ENCODE assay signal across 9 mouse cellular contexts in the genomic region with DNA sequence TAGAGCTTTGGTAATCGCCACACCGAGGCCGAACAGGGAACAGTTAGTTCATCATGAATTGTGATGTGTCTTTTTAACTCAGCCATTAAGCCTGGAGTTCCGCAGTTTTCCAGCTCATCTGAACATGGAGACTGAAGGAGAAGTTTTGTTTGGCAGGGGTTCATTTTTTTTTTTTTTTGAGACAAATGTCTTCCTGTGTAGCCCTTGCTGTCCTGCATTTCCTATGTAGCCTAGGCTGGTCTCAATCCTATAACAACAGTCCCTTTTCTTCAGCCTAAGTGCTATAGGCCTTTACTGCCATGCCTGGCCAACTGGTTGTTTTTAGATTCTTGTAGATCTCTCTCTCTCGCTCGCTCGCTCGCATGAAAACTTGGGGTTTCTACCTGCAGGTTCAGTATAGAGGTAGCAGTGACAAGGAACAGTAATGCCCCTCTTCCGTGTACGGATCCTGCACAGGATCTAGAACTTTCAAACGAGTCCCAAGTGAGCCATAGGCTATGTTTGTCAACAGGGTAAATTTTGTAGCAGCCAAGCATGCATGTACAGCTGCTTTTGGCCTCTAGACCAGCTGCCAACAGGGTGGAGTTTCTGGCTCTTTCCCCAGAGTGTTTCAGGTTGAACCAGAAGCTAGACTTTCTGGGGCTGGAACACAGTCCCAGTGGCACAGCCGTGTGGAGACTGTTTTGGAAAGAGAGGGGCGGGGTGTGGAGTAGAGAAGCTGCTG.
A peak's percentile ranks its signal among the peaks of the same experiment; 100 is the strongest.
DNase-seq lines count a peak whose midpoint lies in the region; ATAC-seq and TF ChIP-seq lines count a peak whose summit lies in the region.
"Had no signal": no experiment of that assay in that cellular context is flagged by ENCODE, and none has a peak within 500 bp of the region (broad histone marks: within the 10 kb centered on the region; RNA-seq: fewer than 3 reads in every experiment).

No protein-coding gene starts in this region.

- peak; percentile 63 to 72 for DNase-seq in lung, adult 18-20 months
- DNase-seq in lung, adult 2 months = no peak
- DNase-seq in embryo, embryonic 10 days (ENCODE audit: low spot score) = no peak
- DNase-seq in layer of hippocampus, adult 18-20 months (ENCODE audit: low spot score in 2 of 2) = no peak
- DNase-seq in frontal cortex, adult 2 months (ENCODE audit: extremely low spot score in 1 of 2, low spot score in 1 of 2) = no peak
- DNase-seq: liver, embryonic 13.5 days had no signal

- no peaks in the 10 kb centered on the region; the same call in 1 of the 2 replicates for H3K9me3 ChIP-seq in heart, embryonic 12.5 days (replicated peaks)
- no peaks in the 10 kb centered on the region for H3K9me3 ChIP-seq in kidney, embryonic 16.5 days (ENCODE audit: low read length)
- no peaks in the 10 kb centered on the region for H3K9me3 ChIP-seq in stomach, embryonic 14.5 days (ENCODE audit: control insufficient read depth, low read depth, low read length)
- H3K9me3 ChIP-seq: liver, embryonic 13.5 days had no signal

- H3K36me3 ChIP-seq in heart, embryonic 12.5 days = peaks cover 7% of the 10 kb centered on the region
- peaks cover 13% of the 10 kb centered on the region for H3K36me3 ChIP-seq in kidney, embryonic 16.5 days (ENCODE audit: insufficient read depth, low read length)
- no peaks in the 10 kb centered on the region for H3K36me3 ChIP-seq in stomach, embryonic 14.5 days (ENCODE audit: control insufficient read depth, insufficient read depth, low read length)
- H3K36me3 ChIP-seq: liver, embryonic 13.5 days had no signal

- 52% methylated on average over 13 of the region's 13 CpGs for WGBS in lung, adult 2 months
- 72% methylated on average over 13 of the region's 13 CpGs for WGBS in heart, embryonic 12.5 days
- 51% methylated on average over 13 of the region's 13 CpGs for WGBS in kidney, embryonic 16.5 days
- WGBS in stomach, embryonic 14.5 days = 69% methylated on average over 13 of the region's 13 CpGs

- no peaks in the 10 kb centered on the region for H3K27me3 ChIP-seq in heart, embryonic 12.5 days (replicated peaks)
- no peaks in the 10 kb centered on the region for H3K27me3 ChIP-seq in kidney, embryonic 16.5 days (ENCODE audit: insufficient read depth, low read length)
- H3K27me3 ChIP-seq in stomach, embryonic 14.5 days (ENCODE audit: control insufficient read depth, insufficient read depth, low read length) = no peaks in the 10 kb centered on the region
- H3K27me3 ChIP-seq: liver, embryonic 13.5 days had no signal

- no peak overlapping the region for H3K9ac ChIP-seq in heart, embryonic 12.5 days
- H3K9ac ChIP-seq in kidney, embryonic 16.5 days (replicated peaks; ENCODE audit: low read length) = no peak overlapping the region
- no peak overlapping the region for H3K9ac ChIP-seq in stomach, embryonic 14.5 days (replicated peaks; ENCODE audit: low read depth, low read length)
- H3K9ac ChIP-seq: liver, embryonic 13.5 days had no signal

- H3K4me2 ChIP-seq in heart, embryonic 12.5 days = no peak overlapping the region
- no peak overlapping the region for H3K4me2 ChIP-seq in kidney, embryonic 16.5 days (replicated peaks; ENCODE audit: low read depth, low read length)
- no peak overlapping the region for H3K4me2 ChIP-seq in stomach, embryonic 14.5 days (replicated peaks; ENCODE audit: low read depth, low read length)
- H3K4me2 ChIP-seq: liver, embryonic 13.5 days had no signal

- no peak for ATAC-seq in heart, embryonic 12.5 days (ENCODE audit: insufficient number of reproducible peaks, low FRiP score)
- ATAC-seq in kidney, embryonic 16.5 days (ENCODE audit: low FRiP score, low TSS enrichment) = no peak
- 0 out of 2 replicates have a peak, but pooled peaks have one; percentile 51 for ATAC-seq in stomach, embryonic 14.5 days (ENCODE audit: insufficient number of reproducible peaks, insufficient read depth, low FRiP score, low read depth)

- TF ChIP-seq CTCF in lung, adult 2 months (IDR thresholded peaks at IDR 0.05; ENCODE audit: insufficient read depth, low read length) = no peak

- H3K4me1 ChIP-seq in lung, adult 2 months (ENCODE audit: control insufficient read depth, insufficient read depth, low read length) = peaks cover 10% of the 10 kb centered on the region; the same call in 1 of the 2 replicates
- H3K4me1 ChIP-seq in heart, embryonic 12.5 days (replicated peaks) = peaks cover 69% of the 10 kb centered on the region
- H3K4me1 ChIP-seq in kidney, embryonic 16.5 days (ENCODE audit: insufficient read depth, low read length) = peaks cover 60% of the 10 kb centered on the region
- H3K4me1 ChIP-seq in stomach, embryonic 14.5 days (ENCODE audit: control insufficient read depth, insufficient read depth, low read length) = peaks cover 24% of the 10 kb centered on the region
- H3K4me1 ChIP-seq: liver, embryonic 13.5 days had no signal

- H3K4me3 ChIP-seq in lung, adult 2 months (replicated peaks; ENCODE audit: extremely low read depth, low read depth, low read length) = no peak overlapping the region
- H3K4me3 ChIP-seq in heart, embryonic 12.5 days = no peak overlapping the region
- H3K4me3 ChIP-seq in kidney, embryonic 16.5 days (ENCODE audit: low read length) = no peak overlapping the region
- no peak overlapping the region for H3K4me3 ChIP-seq in stomach, embryonic 14.5 days (ENCODE audit: low read depth, low read length)
- H3K4me3 ChIP-seq: liver, embryonic 13.5 days had no signal

- no peak for TF ChIP-seq POLR2A in lung, adult 2 months (IDR thresholded peaks at IDR 0.05; ENCODE audit: borderline replicate concordance, extremely low read depth, low read depth, low read length)

- peak overlapping the region; percentile 56 for H3K27ac ChIP-seq in heart, embryonic 12.5 days (ENCODE audit: poor library complexity, severe bottlenecking)
- peak overlapping the region; percentile 89 for H3K27ac ChIP-seq in kidney, embryonic 16.5 days (ENCODE audit: low read length)
- peak overlapping the region; percentile 39; the same call in 1 of the 2 replicates for H3K27ac ChIP-seq in stomach, embryonic 14.5 days (ENCODE audit: low read length)
- H3K27ac ChIP-seq: liver, embryonic 13.5 days had no signal

Comparison
In these comparisons a context has a peak if more than half of its experiments do, and no peak if none do; other contexts are left out.
1. DNase-seq: peak in lung, adult 18-20 months (2 of 2); none in lung, adult 2 months (single experiment), embryo, embryonic 10 days (single experiment), layer of hippocampus, adult 18-20 months (0 of 2) and frontal cortex, adult 2 months (0 of 2).
2. H3K27ac ChIP-seq: peak in every context shown above with its lines; median percentile 89 in kidney, embryonic 16.5 days; 56 in heart, embryonic 12.5 days; 39 in stomach, embryonic 14.5 days.